Mouse (Mus musculus) ES-E14 (cell line): ENCODE results near the gene Nceh1. TPM values are rescaled to one million over a fixed set of nuclear protein-coding genes. Genes with fewer than 3 reads are reported as not detected.

Experiments
- DNase-seq: peaks from one replicate; pipeline ENCODE4 v3.0.0-alpha.2; 2013; ENCODE audit warnings: low read depth, low spot score
- H3K27ac ChIP-seq: 2 replicates; pipeline ENCODE4 v1.5.1; 2012; ENCODE audit warnings: low read depth, mild to moderate bottlenecking, low read length, moderate library complexity, mixed read lengths; ENCODE audit not compliant: poor library complexity, insufficient read depth, severe bottlenecking
- H3K36me3 ChIP-seq: 2 replicates; pipeline ENCODE4 v1.6.1; 2012; ENCODE audit warnings: mild to moderate bottlenecking, low read length, moderate library complexity, mixed read lengths; ENCODE audit not compliant: control insufficient read depth, poor library complexity, insufficient read depth, severe bottlenecking
- H3K4me1 ChIP-seq, 2 experiments: fragments of 150-350 bp in 1 of 2; sonication (generic) in 1 of 2; 2 replicates each; pipeline ENCODE4 v1.6.1; 2012; ENCODE audit warnings: low read length in 2 of 2, mild to moderate bottlenecking in 1 of 2, mixed read lengths in 1 of 2; ENCODE audit not compliant: control insufficient read depth in 2 of 2, insufficient read depth in 2 of 2, poor library complexity in 1 of 2
- H3K4me3 ChIP-seq, 2 experiments: fragments of 150-350 bp in 1 of 2; sonication (generic) in 1 of 2; 2 replicates each; pipeline ENCODE4 v1.5.1; 2012; ENCODE audit warnings: low read length in 2 of 2, low read depth in 1 of 2, mild to moderate bottlenecking in 1 of 2, mixed read lengths in 1 of 2; ENCODE audit not compliant: insufficient read depth in 1 of 2, poor library complexity in 1 of 2, severe bottlenecking in 1 of 2
- H3K9ac ChIP-seq: 2 replicates; pipeline ENCODE4 v1.6.1; 2012; ENCODE audit warnings: low read depth, mild to moderate bottlenecking, low read length, mixed read lengths; ENCODE audit not compliant: poor library complexity, insufficient read depth, severe bottlenecking
- H3K9me3 ChIP-seq: fragments of 150-350 bp; sonication (generic); 2 replicates; pipeline ENCODE4 v1.6.1; 2012; ENCODE audit warnings: low read depth, mild to moderate bottlenecking, low read length; ENCODE audit not compliant: control insufficient read depth, insufficient read depth
- CHD2 ChIP-seq: IDR thresholded peaks from 2 replicates; pipeline ENCODE4 v1.6.1; 2014; ENCODE audit warnings: mild to moderate bottlenecking, low read depth, low read length, inconsistent platforms
- HCFC1 ChIP-seq: IDR thresholded peaks from 2 replicates; pipeline ENCODE4 v1.6.1; 2012; ENCODE audit warnings: low read length, inconsistent platforms, borderline replicate concordance; ENCODE audit not compliant: insufficient read depth
- MAFK ChIP-seq: IDR thresholded peaks from 2 replicates; pipeline ENCODE4 v1.6.1; 2014; ENCODE audit warnings: mild to moderate bottlenecking, low read depth, low read length, inconsistent platforms; ENCODE audit not compliant: insufficient read depth
- ZC3H11A ChIP-seq: IDR thresholded peaks from 2 replicates; pipeline ENCODE4 v1.6.1; 2012; ENCODE audit warnings: low read depth, mild to moderate bottlenecking, inconsistent platforms, low read length, borderline replicate concordance
- ZNF384 ChIP-seq: IDR thresholded peaks from 2 replicates; pipeline ENCODE4 v1.6.1; 2012; ENCODE audit warnings: low read depth, low read length, inconsistent platforms
- in situ Hi-C, 2 experiments: fragments of 600-800 bp; cut with MboI; formaldehyde crosslinking; loops; one replicate each; pipeline ENCODE4 v1.15.1; 2025; ENCODE audit warnings: low sequenced_read_pairs in 2 of 2, inconsistent platforms in 1 of 2; ENCODE audit not compliant: unreplicated experiment in 2 of 2
- total RNA-seq: library from RNA; depleted of rRNA; stranded (reverse); fragments of 300-350 nt; gene quantifications from 2 replicates; pipeline ENCODE4 v1.2.3, GENCODE M21; 2012

The Nceh1 gene
- total RNA-seq, 1 experiment = 17.3 TPM

DNA sequence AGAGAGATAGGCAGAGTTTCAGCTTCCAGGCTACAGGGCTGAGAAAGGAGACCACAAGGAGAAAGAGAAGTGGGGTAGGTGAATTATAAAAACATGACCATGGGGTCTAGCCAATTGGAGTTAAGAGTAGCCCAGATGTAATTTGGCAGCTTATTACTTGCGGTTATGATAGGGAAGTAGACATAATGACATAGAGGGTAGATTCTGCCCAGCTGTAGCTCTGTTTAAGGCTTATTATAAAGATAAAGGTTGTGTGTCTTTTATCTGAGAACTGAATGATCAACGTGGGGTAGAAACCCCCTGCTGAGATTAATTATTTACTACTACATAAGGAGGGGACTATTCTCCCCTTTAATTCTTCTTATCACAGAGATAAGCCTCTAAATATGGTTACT lies 20.4 kb upstream of the Nceh1 start:
- no peak for DNase-seq
- Histone ChIP-seq H3K4me3 (no peak overlapping the region), H3K36me3 (no peaks in the 10 kb centered on the region), H3K4me1 (peaks cover 2 to 4% of the 10 kb centered on the region in 2 experiments; a peak in 3 of 4 replicates), H3K9me3 (no peaks in the 10 kb centered on the region), H3K27ac (no peak overlapping the region), H3K9ac (no peak overlapping the region)
- TF ChIP-seq CHD2 (no peak), HCFC1 (no peak), ZC3H11A (no peak), MAFK (no peak), ZNF384 (no peak)
- in situ Hi-C loops = no loop called here

DNA sequence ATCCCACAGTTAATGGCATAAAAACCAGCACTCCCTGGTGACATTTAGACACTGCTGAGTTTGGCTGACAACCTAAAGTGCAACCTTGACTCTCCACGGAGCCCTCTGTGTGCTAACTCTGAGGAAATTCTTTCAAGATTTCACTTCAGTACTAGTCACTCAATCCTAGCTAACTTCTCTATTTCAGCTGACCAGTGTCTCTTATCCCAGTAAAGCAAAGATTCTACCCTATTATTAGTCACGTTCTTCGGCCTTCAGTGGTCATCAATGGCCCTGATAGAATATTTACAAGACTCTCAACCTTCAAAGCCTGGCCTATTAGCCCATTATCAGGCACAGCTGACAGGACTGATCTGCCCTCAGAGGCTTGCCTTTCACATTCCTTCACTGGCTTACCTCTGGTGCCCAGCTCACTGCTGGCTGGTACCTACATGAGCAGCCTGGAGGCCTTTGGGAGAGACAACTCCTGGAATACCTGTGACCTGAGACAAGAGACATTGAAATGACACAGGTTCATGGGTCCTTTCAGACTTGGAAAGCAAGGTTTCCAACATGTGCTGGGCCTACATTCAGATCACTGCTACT lies 17.2 kb upstream of the Nceh1 start:
- no peak for TF ChIP-seq CHD2
- no peak for TF ChIP-seq MAFK
- TF ChIP-seq ZC3H11A = no peak
- TF ChIP-seq HCFC1 = no peak
- no peak for TF ChIP-seq ZNF384
- H3K27ac ChIP-seq = no peak overlapping the region
- H3K36me3 ChIP-seq = no peaks in the 10 kb centered on the region
- in situ Hi-C loops = no loop called here
- H3K9me3 ChIP-seq = no peaks in the 10 kb centered on the region
- H3K4me3 ChIP-seq = no peak overlapping the region
- DNase-seq = no peak
- peaks cover 2 to 4% of the 10 kb centered on the region in 2 experiments; a peak in 3 of 4 replicates for H3K4me1 ChIP-seq
- H3K9ac ChIP-seq = no peak overlapping the region

GRCm38 (mm10) chr3:27170257-27170656 lies 12.5 kb upstream of the Nceh1 start:
- TF ChIP-seq ZNF384 (no peak), CHD2 (no peak), ZC3H11A (no peak), MAFK (no peak), HCFC1 (no peak)
- Histone ChIP-seq H3K27ac (no peak overlapping the region), H3K9me3 (no peaks in the 10 kb centered on the region), H3K4me3 (no peak overlapping the region), H3K36me3 (no peaks in the 10 kb centered on the region), H3K4me1 (no peaks in the 10 kb centered on the region), H3K9ac (no peak overlapping the region)
- DNase-seq = no peak
- in situ Hi-C loops = no loop called here

DNA sequence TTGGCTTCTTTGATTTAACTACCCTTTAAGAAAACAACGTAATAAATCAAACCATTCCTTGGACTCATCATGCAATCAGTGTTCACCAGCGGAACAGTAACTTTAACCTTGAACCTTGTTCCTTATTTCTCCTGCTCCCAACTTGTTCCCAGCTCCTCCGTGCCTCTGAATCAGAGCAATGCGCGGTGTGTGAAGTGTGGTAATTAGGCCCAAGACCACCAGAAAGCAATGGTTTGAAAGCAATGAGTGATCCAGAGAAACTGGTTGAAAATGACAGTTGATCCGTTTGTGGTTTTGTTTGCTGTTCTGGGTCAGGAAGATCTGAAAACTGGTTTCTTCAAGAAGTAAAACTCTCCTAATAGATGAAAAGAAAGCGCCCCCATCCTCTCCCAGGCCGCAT lies 3.1 kb upstream of the Nceh1 start:
- DNase-seq = no peak
- in situ Hi-C loops = no loop called here
- H3K36me3 ChIP-seq = no peaks in the 10 kb centered on the region
- H3K4me1 ChIP-seq = no peaks in the 10 kb centered on the region
- H3K27ac ChIP-seq = no peak overlapping the region
- no peak overlapping the region for H3K9ac ChIP-seq
- TF ChIP-seq ZNF384 (no peak), HCFC1 (no peak), CHD2 (no peak), MAFK (no peak), ZC3H11A (no peak)
- H3K9me3 ChIP-seq = no peaks in the 10 kb centered on the region
- no peak overlapping the region for H3K4me3 ChIP-seq

GRCm38 (mm10) chr3:27183601-27184175 lies 923 bp downstream of the Nceh1 start:
- DNase-seq = no peak
- no peak overlapping the region for H3K27ac ChIP-seq

More at GRCm38 (mm10) chr3:27183601-27184175, 923 bp downstream of the Nceh1 start:
- Histone ChIP-seq H3K9me3 (no peaks in the 10 kb centered on the region), H3K4me1 (no peaks in the 10 kb centered on the region), H3K4me3 (peak overlapping the region; percentile 83 to 86), H3K9ac (peak overlapping the region; percentile 78), H3K36me3 (no peaks in the 10 kb centered on the region)
- in situ Hi-C loops = no loop called here
- TF ChIP-seq ZNF384 (no peak), HCFC1 (no peak), MAFK (no peak), CHD2 (no peak), ZC3H11A (no peak)
